Mouse (Mus musculus) heart, embryonic 11.5 days (tissue): ENCODE results near the gene Cdt1. TPM values are rescaled to one million over a fixed set of nuclear protein-coding genes. Genes with fewer than 3 reads are reported as not detected.
A peak's percentile ranks its signal among the peaks of the same experiment; 100 is the strongest.

Experiments used
- ATAC-seq: fragments of 200-750 bp; cut with Nextera tagmentation; replicated peaks from 2 replicates; pipeline ENCODE4 v1.8.0; 2017; ENCODE audit warnings: moderate library complexity; ENCODE audit not compliant: insufficient number of reproducible peaks, low FRiP score, low TSS enrichment
- H3K27ac ChIP-seq: fragments of 300-500 bp; sonication (generic); 2 replicates; pipeline ENCODE4 v1.5.1; 2014; ENCODE audit warnings: mild to moderate bottlenecking, low read depth, low read length
- H3K27me3 ChIP-seq: fragments of 300-500 bp; sonication (generic); 2 replicates; pipeline ENCODE4 v1.6.1; 2014; ENCODE audit warnings: mild to moderate bottlenecking, low read length, mixed read lengths; ENCODE audit not compliant: control insufficient read depth, insufficient read depth
- H3K36me3 ChIP-seq: fragments of 300-500 bp; sonication (generic); 2 replicates; pipeline ENCODE4 v1.6.1; 2014; ENCODE audit warnings: mild to moderate bottlenecking, low read length, moderate library complexity, mixed read lengths; ENCODE audit not compliant: control insufficient read depth, insufficient read depth
- H3K4me1 ChIP-seq: fragments of 300-500 bp; sonication (generic); 2 replicates; pipeline ENCODE4 v1.6.1; 2014; ENCODE audit warnings: low read length; ENCODE audit not compliant: control insufficient read depth, insufficient read depth
- H3K4me2 ChIP-seq: fragments of 300-500 bp; sonication (generic); 2 replicates; pipeline ENCODE4 v1.6.1; 2014; ENCODE audit warnings: mild to moderate bottlenecking, moderate library complexity
- H3K4me3 ChIP-seq: fragments of 300-500 bp; sonication (generic); 2 replicates; pipeline ENCODE4 v1.5.1; 2014; ENCODE audit warnings: low read depth, low read length
- H3K9ac ChIP-seq: fragments of 300-500 bp; sonication (generic); 2 replicates; pipeline ENCODE4 v1.6.1; 2014; ENCODE audit warnings: mild to moderate bottlenecking, low read depth, low read length, moderate library complexity
- H3K9me3 ChIP-seq: fragments of 300-500 bp; sonication (generic); replicated peaks from 2 replicates; pipeline ENCODE4 v1.6.1; 2016; ENCODE audit warnings: low read length; ENCODE audit not compliant: control insufficient read depth
- WGBS: fragments of 180-500 bp; shearing (Covaris S2); extraction: QIAGEN DNeasy Blood & Tissue Kit; methylation state at CpG from one replicate; pipeline ENCODE4 v1.1.7; 2014; ENCODE audit not compliant: insufficient replicate concordance; 5-methylcytosine and 5-hydroxymethylcytosine counted together
- polyA plus RNA-seq: library from polyadenylated mRNA; unstranded; fragments of >200 nt; fragmentation: Nextera tagmentation; extraction: Ambion mirVana; gene quantifications from 2 replicates; pipeline ENCODE4 v1.2.1, GENCODE M21; 2014

Gene Cdt1
- polyA plus RNA-seq, 1 experiment from 2014 or later: 29.5 TPM

DNA sequence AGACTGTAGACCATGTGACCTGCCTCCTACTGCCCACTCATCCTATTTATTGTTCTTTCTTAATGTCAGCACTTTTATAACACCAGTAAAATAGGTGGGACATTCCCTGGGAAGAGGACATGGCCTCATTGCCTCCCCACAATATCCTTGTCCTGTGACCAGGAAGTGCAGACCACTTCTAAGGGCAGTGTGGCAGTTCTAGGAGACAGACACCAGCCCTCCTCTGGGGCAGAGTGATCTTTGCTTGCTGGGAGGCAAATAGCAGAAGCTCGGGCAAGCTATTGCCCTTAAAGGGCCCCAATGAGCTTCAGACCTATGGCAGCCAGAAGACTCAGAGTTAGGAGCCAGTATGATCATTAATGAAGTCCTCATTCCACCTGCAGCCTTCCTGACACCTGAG is 36.8 kb downstream of the Cdt1 start:
- peaks cover 7% of the 10 kb centered on the region for H3K4me1 ChIP-seq
- H3K9me3 ChIP-seq: no peaks in the 10 kb centered on the region
- H3K36me3 ChIP-seq: no peaks in the 10 kb centered on the region
- 42% methylated on average over 1 of the region's 1 CpGs for WGBS
- H3K4me2 ChIP-seq: no peak overlapping the region
- H3K9ac ChIP-seq: no peak overlapping the region
- H3K27ac ChIP-seq: no peak overlapping the region
- ATAC-seq: no peak
- H3K4me3 ChIP-seq: no peak overlapping the region
- H3K27me3 ChIP-seq: no peaks in the 10 kb centered on the region

DNA sequence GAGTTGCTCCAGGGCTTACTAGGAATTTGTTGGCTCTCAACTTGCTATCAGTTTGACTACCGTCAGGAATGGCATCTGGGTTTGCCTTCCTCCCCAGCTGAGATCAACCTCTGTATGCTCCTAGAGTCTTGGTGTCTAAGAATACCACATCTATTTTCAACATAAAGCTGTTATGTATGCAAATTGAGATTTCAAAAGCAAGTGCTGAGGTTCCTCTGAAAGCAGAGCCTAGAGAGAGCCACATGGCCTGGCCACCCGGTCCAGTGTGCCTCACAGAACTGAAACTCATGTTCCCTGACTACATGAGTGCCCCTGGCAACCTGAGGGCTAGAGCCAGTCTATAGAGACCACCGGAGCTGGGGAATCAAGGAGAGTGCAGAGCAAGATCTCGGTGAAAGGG is 37.6 kb downstream of the Cdt1 start:
- WGBS: 60% methylated on average over 4 of the region's 4 CpGs
- Histone ChIP-seq H3K27me3 (no peaks in the 10 kb centered on the region), H3K9ac (no peak overlapping the region), H3K27ac (no peak overlapping the region), H3K36me3 (no peaks in the 10 kb centered on the region), H3K4me1 (peaks cover 7% of the 10 kb centered on the region), H3K4me2 (no peak overlapping the region), H3K4me3 (no peak overlapping the region), H3K9me3 (no peaks in the 10 kb centered on the region)
- ATAC-seq: no peak

DNA sequence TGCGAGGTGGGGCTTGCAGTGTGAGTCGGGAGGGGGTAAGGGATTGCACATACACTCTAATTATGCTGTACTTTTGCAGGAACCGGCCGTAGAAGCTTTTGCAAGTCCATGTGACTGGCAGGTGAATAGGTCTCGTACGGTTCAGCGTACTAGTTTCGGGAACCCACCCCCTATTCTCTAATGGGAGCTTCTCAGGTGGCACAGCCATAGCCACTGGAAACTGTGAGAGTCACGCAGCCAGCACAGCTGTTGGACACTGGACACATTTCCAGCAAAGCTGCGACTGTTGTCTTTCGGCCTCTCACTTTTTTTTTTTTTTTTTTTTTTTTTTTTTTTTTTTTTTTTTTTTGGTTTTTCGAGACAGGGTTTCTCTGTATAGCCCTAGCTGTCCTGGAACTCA is 39.0 kb downstream of the Cdt1 start:
- no peak overlapping the region for H3K9ac ChIP-seq
- WGBS: 86% methylated on average over 11 of the region's 12 CpGs
- no peaks in the 10 kb centered on the region for H3K27me3 ChIP-seq
- no peak for ATAC-seq
- H3K9me3 ChIP-seq: no peaks in the 10 kb centered on the region
- H3K36me3 ChIP-seq: no peaks in the 10 kb centered on the region
- peaks cover 7% of the 10 kb centered on the region for H3K4me1 ChIP-seq
- no peak overlapping the region for H3K4me3 ChIP-seq
- H3K27ac ChIP-seq: no peak overlapping the region
- no peak overlapping the region for H3K4me2 ChIP-seq

DNA sequence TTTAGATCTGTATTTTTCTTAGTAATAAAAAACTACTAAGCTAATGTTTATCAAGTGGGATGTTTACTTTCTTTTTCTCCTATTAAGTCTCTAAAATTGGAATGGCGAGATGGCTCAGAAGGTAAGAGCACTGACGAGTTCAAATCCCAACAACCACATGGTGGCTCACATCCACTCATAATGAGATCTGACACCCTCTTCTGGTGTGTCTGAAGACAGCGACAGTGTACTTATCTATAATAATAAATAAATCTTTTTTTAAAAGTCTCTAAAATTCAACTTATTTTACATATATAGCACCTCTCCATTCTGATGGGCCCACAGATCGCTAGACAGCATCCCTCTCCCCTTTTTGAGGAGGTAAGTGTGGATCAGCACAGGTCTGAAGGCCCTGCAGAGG is 42.4 kb downstream of the Cdt1 start:
- WGBS: 64% methylated on average over 4 of the region's 4 CpGs
- Histone ChIP-seq H3K27me3 (no peaks in the 10 kb centered on the region), H3K36me3 (peaks cover 2% of the 10 kb centered on the region; the same call in 1 of the 2 replicates), H3K27ac (no peak overlapping the region), H3K9ac (no peak overlapping the region), H3K4me1 (peaks cover 9% of the 10 kb centered on the region), H3K4me3 (no peak overlapping the region), H3K4me2 (peak overlapping the region; percentile 81), H3K9me3 (no peaks in the 10 kb centered on the region)
- ATAC-seq: no peak

DNA sequence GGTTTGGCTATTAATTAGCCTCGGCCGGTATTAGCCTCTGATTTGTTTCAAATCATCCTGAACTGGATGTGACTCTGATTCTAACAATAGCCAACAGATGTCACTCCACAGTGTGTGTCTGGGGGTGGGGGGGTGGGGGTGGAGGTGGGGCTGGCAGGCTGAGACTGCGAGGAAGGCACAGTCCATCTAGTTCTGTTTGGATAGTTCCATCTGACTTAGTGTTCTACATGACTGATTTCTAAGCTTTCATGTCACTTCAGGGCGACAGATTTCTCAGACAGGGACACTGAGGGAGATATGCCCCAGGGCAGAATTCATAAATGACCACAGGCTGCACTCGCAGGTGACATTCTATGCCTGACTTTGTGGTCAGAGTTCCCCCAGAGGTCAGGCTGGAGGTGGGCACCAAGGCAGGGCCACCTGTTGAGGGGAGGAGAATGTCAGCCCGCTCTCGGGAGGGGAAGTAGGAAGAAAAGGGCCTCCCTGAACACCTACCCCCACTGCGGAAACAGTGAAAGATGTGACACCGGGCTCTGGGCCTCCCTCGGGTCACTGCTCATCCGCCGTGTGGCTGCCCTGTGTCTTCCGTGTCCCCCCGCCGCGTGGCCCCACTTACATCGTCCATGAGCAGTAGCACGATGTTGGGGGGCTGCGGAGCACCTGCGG is 42.9 kb downstream of the Cdt1 start:
- peak; percentile 41 for ATAC-seq
- peak overlapping the region; percentile 57; the same call in 1 of the 2 replicates for H3K27ac ChIP-seq
- no peaks in the 10 kb centered on the region for H3K27me3 ChIP-seq
- peak overlapping the region; percentile 81 for H3K4me2 ChIP-seq
- 7% methylated on average over 20 of the region's 20 CpGs for WGBS
- no peaks in the 10 kb centered on the region for H3K9me3 ChIP-seq
- H3K4me3 ChIP-seq: peak overlapping the region; percentile 75
- peaks cover 9% of the 10 kb centered on the region for H3K4me1 ChIP-seq
- peaks cover 2% of the 10 kb centered on the region; the same call in 1 of the 2 replicates for H3K36me3 ChIP-seq
- peak overlapping the region; percentile 81 for H3K9ac ChIP-seq

DNA sequence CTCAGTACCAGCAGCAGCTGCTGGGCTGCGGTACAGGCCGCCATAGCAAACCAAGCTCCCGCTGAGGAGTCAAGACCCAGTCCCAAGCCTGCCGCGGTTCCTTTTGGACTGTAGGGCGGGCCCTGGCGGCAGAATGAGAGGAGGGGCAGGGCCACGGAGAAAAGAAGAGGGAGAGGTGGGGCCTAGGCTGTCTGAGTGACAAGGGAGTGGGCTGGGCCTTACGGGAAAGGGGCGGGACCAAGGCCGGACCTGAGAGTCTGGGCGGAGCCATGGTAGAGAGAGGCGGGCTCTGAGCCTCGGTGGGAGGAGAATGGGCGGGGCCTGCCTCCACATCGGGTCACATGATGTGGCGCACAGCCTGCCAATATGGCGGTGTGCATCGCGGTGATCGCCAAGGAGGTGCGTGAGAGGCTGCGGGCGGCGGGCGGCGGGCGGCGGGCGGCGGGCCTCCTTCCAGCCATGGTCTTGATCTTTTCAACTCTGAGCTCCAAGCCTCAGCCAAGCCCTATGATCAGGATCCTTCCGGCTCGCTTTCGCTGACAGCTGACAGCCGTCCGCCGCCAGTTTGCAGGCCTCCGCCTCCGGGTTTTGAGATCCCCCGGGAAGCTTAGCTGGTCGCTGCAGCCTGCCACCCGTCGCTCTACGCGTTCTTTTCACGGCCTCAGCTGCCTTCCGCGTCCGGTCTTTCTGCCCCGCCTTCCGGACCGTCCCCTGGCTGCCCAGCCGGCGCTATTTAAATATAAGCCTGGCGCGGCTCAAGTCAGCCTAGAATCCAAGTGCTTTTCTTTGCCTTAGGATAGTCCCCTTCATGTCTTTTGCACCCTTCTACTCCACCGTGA is 43.7 kb downstream of the Cdt1 start, which contains the start of the genes Galns and Trappc2l:
Gene Galns, minus strand, starts transcription at position 169 of the 839 bp plus-strand sequence.
Gene Trappc2l, plus strand, starts transcription at position 346 of the 839 bp plus-strand sequence.
- H3K4me1 ChIP-seq: peaks cover 9% of the 10 kb centered on the region
- H3K4me3 ChIP-seq: peak within 1 kb of the TSS; percentile 75
- H3K4me2 ChIP-seq: peak within 1 kb of the TSS; percentile 81
- H3K27me3 ChIP-seq: no peaks in the 10 kb centered on the region
- H3K27ac ChIP-seq: peak within 1 kb of the TSS; percentile 82
- peak; percentile 97 for ATAC-seq
- peak within 1 kb of the TSS; percentile 81 for H3K9ac ChIP-seq
- H3K9me3 ChIP-seq: no peaks in the 10 kb centered on the region
- under 1% methylated on average over 56 of the region's 57 CpGs for WGBS
- peaks cover 2% of the 10 kb centered on the region; the same call in 1 of the 2 replicates for H3K36me3 ChIP-seq

DNA sequence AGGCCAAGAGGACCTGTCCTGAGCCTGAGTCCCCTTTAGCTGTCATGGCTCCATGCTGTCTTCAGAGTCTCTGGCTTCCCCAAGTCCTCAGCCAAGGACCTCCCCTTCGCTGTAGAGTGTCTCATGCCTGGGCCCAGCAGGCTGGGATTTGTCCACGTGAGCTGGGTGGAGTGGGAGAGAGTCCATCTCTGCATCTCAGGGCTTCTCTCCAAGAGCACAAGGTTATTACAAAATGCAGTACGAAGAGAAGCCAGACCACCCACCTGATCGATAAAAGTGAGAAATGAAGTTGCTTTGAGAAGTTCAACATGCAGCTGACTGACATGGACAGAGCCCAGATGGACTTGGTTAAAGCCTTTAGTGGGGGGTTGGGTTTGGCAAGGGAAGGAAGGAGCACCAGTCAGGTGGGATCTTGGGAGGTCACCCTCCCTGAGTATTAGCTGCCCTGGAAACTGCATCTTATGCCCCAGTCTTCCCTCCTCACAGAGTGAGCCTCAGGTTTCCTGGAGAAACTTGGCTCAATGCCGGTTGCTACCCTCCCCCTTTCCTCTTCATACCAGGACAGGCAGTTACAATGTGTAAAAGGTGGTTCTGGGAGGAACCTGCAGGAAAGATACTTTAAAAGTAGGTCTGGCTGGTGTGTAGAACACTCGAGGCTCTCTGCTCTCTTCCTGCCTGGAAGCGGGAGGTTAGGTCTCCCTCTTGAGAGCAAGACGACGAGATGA is 48.5 kb downstream of the Cdt1 start:
- Histone ChIP-seq H3K4me2 (no peak overlapping the region), H3K9ac (no peak overlapping the region)
- WGBS: 69% methylated on average over 9 of the region's 9 CpGs

DNA sequence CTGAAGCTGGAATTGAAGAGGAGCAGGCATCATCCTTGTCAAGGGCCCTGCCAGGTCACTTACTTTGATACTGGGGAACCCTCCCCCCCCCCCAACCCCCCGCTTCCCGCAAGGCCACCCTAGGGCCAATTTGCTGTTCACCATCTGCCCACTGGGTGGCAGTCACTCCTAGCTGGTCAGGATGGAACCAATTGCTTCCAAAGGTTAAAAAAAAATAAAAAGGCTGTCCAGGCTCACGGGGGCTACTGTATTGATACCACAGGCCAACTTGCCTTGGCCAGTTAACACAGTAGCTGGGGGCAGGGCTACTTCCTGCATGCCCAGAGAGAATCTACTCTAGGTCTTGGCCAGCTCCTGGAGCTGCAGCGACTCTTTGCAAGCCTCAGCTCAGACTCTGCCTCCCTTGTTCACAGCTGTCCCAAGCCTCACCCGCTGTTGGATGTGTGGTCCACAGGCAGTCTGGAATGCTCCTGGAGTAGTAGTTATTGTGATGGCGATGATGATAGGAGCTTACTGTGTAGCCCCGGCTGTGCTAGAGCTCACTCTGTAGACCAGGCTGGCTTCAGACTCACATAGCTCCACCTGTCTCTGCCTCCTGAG is 50.2 kb downstream of the Cdt1 start:
- Histone ChIP-seq H3K9ac (no peak overlapping the region), H3K4me2 (no peak overlapping the region)
- WGBS: 36% methylated on average over 5 of the region's 7 CpGs

More for the DNA sequence above, 48.5 kb downstream of the Cdt1 start:
- ATAC-seq: no peak
- Histone ChIP-seq H3K4me1 (peaks cover 13% of the 10 kb centered on the region), H3K27me3 (no peaks in the 10 kb centered on the region; the same call in 1 of the 2 replicates), H3K4me3 (no peak overlapping the region), H3K36me3 (peaks cover 2% of the 10 kb centered on the region; the same call in 1 of the 2 replicates), H3K27ac (no peak overlapping the region), H3K9me3 (no peaks in the 10 kb centered on the region)

More for the DNA sequence above, 50.2 kb downstream of the Cdt1 start:
- H3K36me3 ChIP-seq: peaks cover 2% of the 10 kb centered on the region; the same call in 1 of the 2 replicates
- H3K9me3 ChIP-seq: no peaks in the 10 kb centered on the region
- ATAC-seq: no peak
- peaks cover 4% of the 10 kb centered on the region for H3K4me1 ChIP-seq
- H3K27ac ChIP-seq: no peak overlapping the region
- no peaks in the 10 kb centered on the region; the same call in 1 of the 2 replicates for H3K27me3 ChIP-seq
- H3K4me3 ChIP-seq: no peak overlapping the region
